Mouse (Mus musculus) MEL (cell line): ENCODE data around the gene Fryl.

Source experiments
- BHLHE40 ChIP-seq: IDR thresholded peaks from 2 replicates; pipeline ENCODE4 v1.6.1; 2012; ENCODE audit warnings: low read depth, mild to moderate bottlenecking, inconsistent platforms, low read length, improper control_type of control experiment, borderline replicate concordance
- CTCF ChIP-seq, 3 experiments: IDR thresholded peaks in 2 of 3; conservative IDR thresholded peaks in 1 of 3; 2 replicates each; pipeline ENCODE4 v1.5.1; 2011 to 2012; ENCODE audit warnings: low read length in 3 of 3, low read depth in 2 of 3, mild to moderate bottlenecking in 2 of 3, improper control_type of control experiment in 1 of 3, inconsistent platforms in 1 of 3, mixed read lengths in 1 of 3, moderate library complexity in 1 of 3; ENCODE audit not compliant: control insufficient read depth in 1 of 3, insufficient read depth in 1 of 3, poor library complexity in 1 of 3, severe bottlenecking in 1 of 3
- ETS1 ChIP-seq: IDR thresholded peaks from 2 replicates; pipeline ENCODE4 v1.6.1; 2012; ENCODE audit warnings: low read depth, mild to moderate bottlenecking, inconsistent platforms, low read length, improper control_type of control experiment, moderate library complexity
- GABPA ChIP-seq: IDR thresholded peaks from 2 replicates; pipeline ENCODE4 v1.6.1; 2012; ENCODE audit warnings: low read depth, mild to moderate bottlenecking, inconsistent platforms, low read length, improper control_type of control experiment, moderate library complexity
- NRF1 ChIP-seq: IDR thresholded peaks from 2 replicates; pipeline ENCODE4 v1.6.1; 2014; ENCODE audit warnings: low read depth, mild to moderate bottlenecking, inconsistent platforms, low read length, improper control_type of control experiment, moderate library complexity; ENCODE audit not compliant: poor library complexity, insufficient read depth, severe bottlenecking
- POLR2A ChIP-seq, 2 experiments: IDR thresholded peaks; 2 replicates each; pipeline ENCODE4 v1.6.1; 2011 to 2012; ENCODE audit warnings: low read length in 2 of 2, mild to moderate bottlenecking in 2 of 2, control low read depth in 1 of 2, improper control_type of control experiment in 1 of 2, low read depth in 1 of 2, moderate library complexity in 1 of 2; ENCODE audit not compliant: control insufficient read depth in 1 of 2, insufficient read depth in 1 of 2, poor library complexity in 1 of 2
- POLR2AphosphoS2 ChIP-seq: IDR thresholded peaks from 2 replicates; pipeline ENCODE4 v1.6.1; 2011; ENCODE audit warnings: low read length, improper control_type of control experiment
- RCOR1 ChIP-seq: IDR thresholded peaks from 2 replicates; pipeline ENCODE4 v1.6.1; 2012; ENCODE audit warnings: low read depth, mild to moderate bottlenecking, inconsistent platforms, low read length, improper control_type of control experiment
- SMC3 ChIP-seq: IDR thresholded peaks from 2 replicates; pipeline ENCODE4 v1.6.1; 2011; ENCODE audit warnings: low read depth, low read length, improper control_type of control experiment
- USF1 ChIP-seq: IDR thresholded peaks from 2 replicates; pipeline ENCODE4 v1.6.1; 2014; ENCODE audit warnings: low read depth, mild to moderate bottlenecking, inconsistent platforms, low read length, improper control_type of control experiment, moderate library complexity
- ZKSCAN1 ChIP-seq: IDR thresholded peaks from 2 replicates; pipeline ENCODE4 v1.6.1; 2012; ENCODE audit warnings: low read depth, mild to moderate bottlenecking, inconsistent platforms, low read length, improper control_type of control experiment, moderate library complexity
- ZMIZ1 ChIP-seq: IDR thresholded peaks from 2 replicates; pipeline ENCODE4 v1.6.1; 2012; ENCODE audit warnings: low read depth, mild to moderate bottlenecking, inconsistent platforms, low read length, improper control_type of control experiment, moderate library complexity

- no peak for TF ChIP-seq NRF1
- TF ChIP-seq GABPA = no peak
- no peak for TF ChIP-seq ZKSCAN1
- no peak for TF ChIP-seq POLR2A (IDR thresholded peaks at IDR 0.05; ENCODE audit: control insufficient read depth in 1 of 2, insufficient read depth in 1 of 2, low read depth in 1 of 2, low read length in 2 of 2, poor library complexity in 1 of 2)
- TF ChIP-seq BHLHE40 = no peak
- no peak for TF ChIP-seq POLR2AphosphoS2
- no peak for TF ChIP-seq USF1
- TF ChIP-seq ZMIZ1 = no peak
- no peak for TF ChIP-seq SMC3
- TF ChIP-seq RCOR1 = no peak
- TF ChIP-seq CTCF (IDR thresholded peaks at IDR 0.05 in 2 of 3, conservative IDR thresholded peaks at IDR 0.05 in 1 of 3; ENCODE audit: control insufficient read depth in 1 of 3, insufficient read depth in 1 of 3, low read depth in 2 of 3, low read length in 3 of 3, poor library complexity in 1 of 3, severe bottlenecking in 1 of 3) = no peak
- no peak for TF ChIP-seq ETS1
Measured at GRCm38 (mm10) chr5:73192870-73193576, 63.4 kb downstream of the Fryl start.
